Mouse (Mus musculus) liver, embryonic 12.5 days (tissue): ENCODE data around the gene Aox2. TPM values are rescaled to one million over a fixed set of nuclear protein-coding genes. Genes with fewer than 3 reads are reported as not detected.

Source experiments
- ATAC-seq: fragments of 200-750 bp; cut with Nextera tagmentation; 2 replicates; pipeline ENCODE4 v1.8.0; 2017; ENCODE audit warnings: moderate number of reproducible peaks, mild to moderate bottlenecking, moderate library complexity
- H3K27ac ChIP-seq: fragments of 300-500 bp; sonication (generic); 2 replicates; pipeline ENCODE4 v1.5.1; 2016; ENCODE audit warnings: mild to moderate bottlenecking
- H3K27me3 ChIP-seq: fragments of 300-500 bp; sonication (generic); replicated peaks from 2 replicates; pipeline ENCODE4 v1.6.1; 2016; ENCODE audit warnings: mild to moderate bottlenecking, moderate library complexity
- H3K36me3 ChIP-seq: fragments of 300-500 bp; sonication (generic); 2 replicates; pipeline ENCODE4 v1.6.1; 2016; ENCODE audit warnings: mild to moderate bottlenecking, moderate library complexity
- H3K4me1 ChIP-seq: fragments of 300-500 bp; sonication (generic); 2 replicates; pipeline ENCODE4 v1.6.1; 2016
- H3K4me2 ChIP-seq: fragments of 300-500 bp; sonication (generic); 2 replicates; pipeline ENCODE4 v1.6.1; 2016; ENCODE audit warnings: mild to moderate bottlenecking, moderate library complexity
- H3K4me3 ChIP-seq: fragments of 300-500 bp; sonication (generic); 2 replicates; pipeline ENCODE4 v1.5.1; 2016; ENCODE audit warnings: mild to moderate bottlenecking, moderate library complexity
- H3K9ac ChIP-seq: fragments of 300-500 bp; sonication (generic); 2 replicates; pipeline ENCODE4 v1.6.1; 2016; ENCODE audit warnings: mild to moderate bottlenecking, moderate library complexity
- H3K9me3 ChIP-seq: fragments of 300-500 bp; sonication (generic); replicated peaks from 2 replicates; pipeline ENCODE4 v1.6.1; 2016; ENCODE audit warnings: mild to moderate bottlenecking, moderate library complexity
- WGBS: fragments of 180-500 bp; shearing (Covaris S2); methylation state at CpG from one replicate; pipeline ENCODE4 v1.1.7; 2016; ENCODE audit not compliant: insufficient replicate concordance; 5-methylcytosine and 5-hydroxymethylcytosine counted together
- polyA plus RNA-seq: library from polyadenylated mRNA; unstranded; fragments of >200 nt; fragmentation: Nextera tagmentation; extraction: Ambion mirVana; gene quantifications from 2 replicates; pipeline ENCODE4 v1.2.1, GENCODE M21; 2016

Aox2 gene
- polyA plus RNA-seq: not detected in 2 replicates

DNA sequence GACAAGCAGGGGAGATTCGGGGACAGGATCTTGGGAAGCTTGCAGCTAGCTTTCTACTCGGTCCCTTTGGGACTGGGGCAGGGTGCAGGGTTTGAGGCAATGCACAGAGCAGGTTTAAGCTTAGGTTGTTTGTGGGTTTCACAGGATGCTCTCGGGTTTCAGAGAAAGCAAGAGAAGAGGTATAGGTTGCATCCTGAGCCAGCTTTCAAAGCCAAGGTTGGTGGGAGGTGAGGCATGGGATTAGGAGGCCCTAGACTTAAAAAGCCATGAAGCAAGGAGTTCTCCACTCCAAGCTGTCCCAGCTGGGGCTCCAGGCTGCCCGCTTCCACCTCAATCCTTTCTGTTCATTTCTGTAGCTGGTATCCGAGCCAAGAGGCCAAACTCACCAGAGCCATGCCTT lies at the start of gene Aox2:
TSS of gene Aox2 (plus strand) at position 301 of the 400 bp plus-strand sequence.
- H3K27ac ChIP-seq: no peak within 1 kb of the TSS
- no peaks in the 10 kb centered on the region for H3K9me3 ChIP-seq
- 51% methylated on average over 5 of the region's 5 CpGs for WGBS
- H3K27me3 ChIP-seq: no peaks in the 10 kb centered on the region; the same call in 1 of the 2 replicates
- no peaks in the 10 kb centered on the region for H3K36me3 ChIP-seq
- no peaks in the 10 kb centered on the region for H3K4me1 ChIP-seq
- ATAC-seq: no peak
- no peak within 1 kb of the TSS for H3K4me3 ChIP-seq
- no peak within 1 kb of the TSS for H3K9ac ChIP-seq
- H3K4me2 ChIP-seq: no peak within 1 kb of the TSS

DNA sequence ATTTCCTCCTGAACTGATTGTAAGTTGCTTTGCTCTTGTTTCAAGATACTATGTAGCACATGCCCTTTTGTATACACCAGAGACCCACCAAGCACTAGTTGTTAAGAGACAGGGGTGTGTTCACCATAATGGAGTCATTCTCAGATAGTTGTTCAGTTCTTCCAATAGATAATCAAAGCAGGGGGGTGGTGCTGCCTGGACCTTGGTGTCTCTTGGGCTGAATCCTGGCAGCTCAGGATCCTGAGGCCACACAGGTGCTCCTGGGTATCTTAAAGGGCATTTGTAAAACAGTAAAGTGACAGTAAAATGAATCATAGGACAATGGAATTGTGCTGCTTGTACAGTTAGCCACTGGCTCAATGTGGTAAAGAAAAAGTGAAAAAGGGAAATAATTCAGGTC lies 49.2 kb upstream of the Aox2 start:
- Histone ChIP-seq H3K9me3 (no peaks in the 10 kb centered on the region), H3K27me3 (no peaks in the 10 kb centered on the region), H3K4me2 (no peak overlapping the region), H3K9ac (no peak overlapping the region), H3K27ac (no peak overlapping the region), H3K4me3 (no peak overlapping the region), H3K4me1 (peaks cover 6% of the 10 kb centered on the region; the same call in 1 of the 2 replicates), H3K36me3 (no peaks in the 10 kb centered on the region)
- ATAC-seq: no peak

DNA sequence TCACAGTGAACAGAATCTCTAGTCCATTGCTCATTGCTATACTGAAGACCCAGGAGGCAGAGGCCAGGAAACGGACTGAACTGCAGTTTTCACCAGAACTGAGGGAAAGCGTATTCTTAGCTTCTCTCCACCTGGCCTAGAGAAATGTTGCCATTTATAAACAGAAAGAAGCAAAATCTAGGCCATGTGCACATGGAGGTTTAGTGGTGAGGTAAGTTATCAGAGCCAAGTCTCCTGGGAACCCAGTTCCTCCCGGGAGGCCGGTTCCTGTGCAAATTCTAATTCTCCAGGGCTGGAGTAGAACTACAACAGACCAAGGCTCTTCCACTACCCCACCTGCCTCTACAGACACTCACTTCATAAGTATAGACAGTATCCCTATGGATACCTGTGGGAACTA lies 48.4 kb upstream of the Aox2 start:
- Histone ChIP-seq H3K9me3 (no peaks in the 10 kb centered on the region), H3K9ac (no peak overlapping the region), H3K4me2 (no peak overlapping the region), H3K4me3 (no peak overlapping the region), H3K4me1 (peaks cover 6% of the 10 kb centered on the region; the same call in 1 of the 2 replicates), H3K27ac (no peak overlapping the region), H3K36me3 (no peaks in the 10 kb centered on the region), H3K27me3 (no peaks in the 10 kb centered on the region)
- no peak for ATAC-seq
- 73% methylated on average over 4 of the region's 4 CpGs for WGBS

DNA sequence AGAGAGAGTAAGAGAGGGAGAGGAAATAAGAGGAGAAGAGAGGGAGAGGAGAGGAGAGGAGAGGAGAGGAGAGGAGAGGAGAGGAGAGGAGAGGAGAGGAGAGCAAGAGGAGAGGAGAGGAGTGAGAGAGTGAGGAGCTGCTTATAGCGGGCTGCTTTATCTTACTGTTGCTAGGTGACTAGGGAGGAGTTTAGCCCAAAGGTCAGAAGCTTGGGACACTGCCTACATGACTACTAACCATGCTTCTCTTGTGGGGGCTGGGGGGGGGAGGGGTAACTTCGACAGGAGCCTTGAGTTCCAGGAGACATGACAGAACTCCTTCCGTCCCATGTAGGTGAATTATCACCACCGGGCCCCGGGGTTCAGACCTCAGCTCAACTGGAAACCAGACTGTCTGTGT lies 47.6 kb upstream of the Aox2 start:
- peaks cover 6% of the 10 kb centered on the region; the same call in 1 of the 2 replicates for H3K4me1 ChIP-seq
- no peaks in the 10 kb centered on the region for H3K27me3 ChIP-seq
- no peak overlapping the region for H3K4me3 ChIP-seq
- no peak overlapping the region for H3K27ac ChIP-seq
- 0 out of 2 replicates have a peak overlapping the region, but pooled peaks have one; percentile 0 for H3K4me2 ChIP-seq
- H3K9me3 ChIP-seq: no peaks in the 10 kb centered on the region
- no peaks in the 10 kb centered on the region for H3K36me3 ChIP-seq
- no peak overlapping the region for H3K9ac ChIP-seq
- ATAC-seq: peak; percentile 27; the same call in 1 of the 2 replicates
- WGBS: 47% methylated on average over 5 of the region's 5 CpGs

DNA sequence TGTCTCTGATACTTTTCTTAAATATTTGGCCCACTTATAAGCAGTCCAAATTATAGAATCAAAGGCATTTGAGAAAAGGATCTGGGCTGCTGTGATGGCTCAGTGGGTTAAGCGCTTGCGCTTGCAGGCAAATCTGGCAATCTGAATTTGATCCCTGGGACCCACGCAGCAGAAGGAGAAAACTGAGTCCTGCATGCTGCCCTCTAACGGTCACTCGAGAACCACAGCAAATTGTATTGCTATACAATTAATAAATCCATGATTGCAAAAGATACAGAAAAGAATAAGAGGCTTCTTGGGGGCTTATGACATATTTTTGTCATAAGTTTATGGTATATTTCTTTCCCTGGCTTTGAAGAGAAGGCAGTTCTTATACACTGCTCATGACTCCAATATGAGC lies 42.7 kb upstream of the Aox2 start:
- Histone ChIP-seq H3K4me3 (no peak overlapping the region), H3K27ac (no peak overlapping the region), H3K36me3 (no peaks in the 10 kb centered on the region), H3K4me1 (no peaks in the 10 kb centered on the region), H3K9me3 (no peaks in the 10 kb centered on the region), H3K4me2 (no peak overlapping the region), H3K9ac (no peak overlapping the region), H3K27me3 (no peaks in the 10 kb centered on the region)
- ATAC-seq: no peak
- WGBS: 35% methylated on average over 5 of the region's 5 CpGs

DNA sequence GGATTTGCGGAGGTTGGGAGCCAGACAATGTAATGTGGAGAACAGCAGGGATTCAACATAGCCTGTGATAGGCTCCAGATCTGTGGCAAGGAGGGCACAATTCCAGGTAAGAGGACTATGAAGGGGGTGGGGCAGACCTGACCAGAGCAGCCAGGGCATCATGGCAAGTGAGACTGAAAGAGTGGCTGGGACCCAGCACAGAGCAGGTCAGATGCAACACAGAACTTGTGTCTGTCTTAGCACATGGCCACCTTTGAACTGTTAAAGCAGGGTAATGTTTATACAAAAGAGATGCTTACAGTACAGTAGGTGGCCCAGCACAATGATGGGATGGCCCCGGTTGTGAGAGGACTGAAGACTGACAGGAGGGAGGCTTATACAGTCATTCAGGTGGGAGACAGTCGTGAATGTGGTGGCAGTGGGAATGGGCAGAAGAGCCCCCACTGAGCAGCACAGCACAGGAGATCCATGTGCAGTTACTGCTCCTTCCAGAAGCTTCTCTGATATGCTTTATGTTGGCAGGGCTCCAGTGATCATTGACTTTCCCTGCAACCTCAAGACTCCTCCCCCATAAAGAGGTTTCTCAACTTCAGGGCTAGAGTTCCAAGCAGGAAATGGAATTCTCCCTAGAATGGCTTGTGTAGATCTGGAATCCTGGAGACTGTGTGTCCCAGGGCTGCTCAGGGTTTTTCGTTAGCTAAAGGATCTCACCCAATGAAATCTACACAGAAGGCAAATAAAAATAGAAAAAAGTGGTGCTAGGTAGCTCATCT lies 40.4 kb upstream of the Aox2 start:
- Histone ChIP-seq H3K9ac (no peak overlapping the region), H3K27ac (no peak overlapping the region), H3K9me3 (no peaks in the 10 kb centered on the region), H3K36me3 (no peaks in the 10 kb centered on the region), H3K4me3 (no peak overlapping the region), H3K4me1 (no peaks in the 10 kb centered on the region), H3K4me2 (no peak overlapping the region), H3K27me3 (no peaks in the 10 kb centered on the region)
- ATAC-seq: no peak
- WGBS: 61% methylated on average over 4 of the region's 4 CpGs

DNA sequence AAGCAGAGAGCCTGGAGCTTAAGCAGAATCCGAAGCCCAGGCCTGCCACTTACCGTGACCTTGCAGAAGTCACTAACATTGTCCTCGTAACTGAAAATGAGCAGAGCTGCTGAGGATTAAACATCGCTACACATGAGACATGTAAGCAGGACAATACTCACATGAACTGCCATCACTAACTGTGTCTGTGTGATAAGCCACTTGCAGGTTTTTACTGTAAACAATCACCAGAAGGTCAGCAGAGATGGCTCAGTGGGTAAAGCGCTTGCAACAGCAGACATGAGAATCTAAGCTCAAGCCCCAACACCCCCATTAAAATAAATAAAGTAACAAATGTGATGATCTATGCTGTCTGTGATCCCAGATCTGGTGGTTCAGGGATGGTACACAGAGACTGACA lies 39.7 kb upstream of the Aox2 start:
- no peak overlapping the region for H3K9ac ChIP-seq
- ATAC-seq: no peak
- H3K4me1 ChIP-seq: no peaks in the 10 kb centered on the region
- no peaks in the 10 kb centered on the region for H3K9me3 ChIP-seq
- no peaks in the 10 kb centered on the region for H3K27me3 ChIP-seq
- H3K27ac ChIP-seq: no peak overlapping the region
- no peaks in the 10 kb centered on the region for H3K36me3 ChIP-seq
- H3K4me2 ChIP-seq: no peak overlapping the region
- WGBS: 69% methylated on average over 5 of the region's 5 CpGs
- H3K4me3 ChIP-seq: no peak overlapping the region

DNA sequence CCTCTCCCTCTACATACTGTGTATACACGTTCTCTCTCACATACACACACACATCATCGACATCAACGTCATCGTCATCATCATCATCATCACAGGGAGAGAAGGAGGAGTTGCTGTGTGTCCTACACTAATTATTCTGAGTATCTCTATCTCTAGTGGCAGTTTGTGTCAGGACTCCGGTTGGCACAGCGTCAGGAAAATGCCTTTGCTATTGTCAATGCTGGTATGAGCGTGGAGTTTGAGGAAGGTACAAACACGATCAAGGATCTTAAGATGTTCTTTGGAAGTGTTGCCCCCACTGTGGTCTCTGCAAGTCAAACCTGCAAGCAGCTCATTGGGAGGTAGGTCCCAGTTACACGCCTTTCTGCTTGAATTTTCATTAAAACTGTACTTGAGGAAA lies 39.2 kb upstream of the Aox2 start:
- Histone ChIP-seq H3K4me1 (no peaks in the 10 kb centered on the region), H3K4me3 (no peak overlapping the region), H3K9me3 (no peaks in the 10 kb centered on the region), H3K9ac (no peak overlapping the region), H3K27me3 (no peaks in the 10 kb centered on the region), H3K27ac (no peak overlapping the region), H3K36me3 (no peaks in the 10 kb centered on the region), H3K4me2 (no peak overlapping the region)
- 74% methylated on average over 9 of the region's 9 CpGs for WGBS
- no peak for ATAC-seq

DNA sequence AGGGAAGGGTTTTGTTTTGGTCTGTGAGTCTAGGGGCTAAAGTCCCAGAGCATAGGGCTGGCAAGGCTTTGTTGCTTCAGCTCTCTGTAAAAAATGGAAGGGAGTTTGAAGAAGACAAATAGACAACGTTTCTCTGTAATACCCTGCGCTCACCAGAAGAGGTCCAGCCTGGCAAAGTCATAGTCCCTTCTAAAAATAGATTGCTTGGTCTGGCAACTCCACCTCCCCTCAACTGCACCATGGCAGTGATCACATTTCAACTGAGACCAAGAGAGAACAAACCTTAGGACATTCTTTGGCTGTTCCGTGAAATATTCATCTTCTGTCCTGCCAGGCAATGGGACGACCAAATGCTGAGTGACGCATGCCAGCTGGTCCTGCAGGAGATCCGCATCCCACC lies 37.8 kb upstream of the Aox2 start:
- Histone ChIP-seq H3K4me2 (no peak overlapping the region), H3K36me3 (no peaks in the 10 kb centered on the region), H3K4me3 (no peak overlapping the region), H3K4me1 (no peaks in the 10 kb centered on the region), H3K9me3 (no peaks in the 10 kb centered on the region), H3K27me3 (no peaks in the 10 kb centered on the region), H3K9ac (no peak overlapping the region), H3K27ac (no peak overlapping the region)
- ATAC-seq: no peak
- WGBS: 54% methylated on average over 6 of the region's 6 CpGs

DNA sequence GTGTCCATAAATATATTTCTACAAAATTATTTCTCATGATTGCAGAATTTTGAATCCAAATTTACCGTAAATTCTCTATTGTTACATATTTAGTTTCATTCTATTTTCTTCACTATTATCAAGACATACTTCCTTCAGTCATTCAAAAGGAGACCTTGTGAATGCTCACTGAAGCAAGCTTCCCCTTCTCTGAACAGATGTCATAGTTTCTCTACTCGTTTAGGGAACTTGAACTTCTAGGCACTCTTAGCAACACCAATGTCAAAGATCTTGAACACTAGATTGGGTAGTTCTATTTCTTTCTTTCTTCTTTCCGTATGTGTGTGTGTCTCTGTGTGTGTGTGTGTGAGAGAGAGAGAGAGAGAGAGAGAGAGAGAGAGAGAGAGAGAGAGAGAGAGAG lies 33.6 kb upstream of the Aox2 start:
- 38% methylated on average over 3 of the region's 3 CpGs for WGBS
- no peaks in the 10 kb centered on the region for H3K9me3 ChIP-seq
- H3K4me3 ChIP-seq: no peak overlapping the region
- no peak for ATAC-seq
- no peaks in the 10 kb centered on the region for H3K4me1 ChIP-seq
- no peak overlapping the region for H3K27ac ChIP-seq
- H3K4me2 ChIP-seq: no peak overlapping the region
- no peaks in the 10 kb centered on the region for H3K27me3 ChIP-seq
- H3K9ac ChIP-seq: no peak overlapping the region
- H3K36me3 ChIP-seq: no peaks in the 10 kb centered on the region

DNA sequence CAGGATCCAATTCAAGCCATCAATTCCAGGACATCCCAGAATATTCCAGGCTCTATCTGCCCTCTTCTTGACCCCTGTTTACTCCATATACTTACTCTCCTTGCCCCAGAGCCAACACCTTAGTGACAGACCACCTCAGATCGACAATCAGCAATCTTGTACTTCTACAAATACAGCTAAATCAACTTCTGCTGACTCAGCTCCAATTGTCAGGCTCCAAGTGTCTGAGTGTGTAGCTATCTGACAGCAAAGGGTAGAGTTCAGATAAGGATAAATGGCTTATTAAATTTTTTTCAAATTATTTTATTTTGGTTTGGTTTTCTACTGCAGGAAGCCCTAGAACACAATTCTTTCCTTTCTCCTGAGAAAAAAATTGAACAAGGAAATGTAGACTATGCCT lies 29.6 kb upstream of the Aox2 start:
- no peak for ATAC-seq
- H3K27ac ChIP-seq: no peak overlapping the region
- H3K27me3 ChIP-seq: no peaks in the 10 kb centered on the region
- no peaks in the 10 kb centered on the region for H3K4me1 ChIP-seq
- H3K9ac ChIP-seq: no peak overlapping the region
- no peaks in the 10 kb centered on the region for H3K36me3 ChIP-seq
- H3K4me3 ChIP-seq: no peak overlapping the region
- H3K9me3 ChIP-seq: no peaks in the 10 kb centered on the region
- H3K4me2 ChIP-seq: no peak overlapping the region
- WGBS: 45% methylated on average over 1 of the region's 1 CpGs

DNA sequence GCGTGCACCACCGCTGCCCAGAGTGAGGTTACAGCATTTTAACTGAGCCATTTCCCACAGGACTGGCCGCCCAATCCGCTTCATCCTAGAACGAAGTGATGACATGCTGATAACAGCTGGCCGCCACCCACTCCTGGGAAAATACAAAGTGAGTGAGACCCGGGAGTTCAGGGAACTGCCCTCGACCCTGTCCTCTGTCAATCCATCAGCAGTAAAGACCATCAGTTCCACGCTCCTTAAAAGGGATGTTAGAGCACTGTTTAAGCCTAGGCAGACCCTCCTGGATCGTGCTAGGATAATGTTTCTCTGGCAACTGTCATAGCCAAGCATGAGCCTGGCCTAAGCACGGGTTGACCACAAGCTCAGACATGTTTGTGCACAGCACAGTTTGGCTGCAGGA lies 24.7 kb upstream of the Aox2 start:
- 57% methylated on average over 11 of the region's 11 CpGs for WGBS
- ATAC-seq: no peak
- no peak overlapping the region for H3K27ac ChIP-seq
- no peaks in the 10 kb centered on the region for H3K4me1 ChIP-seq
- H3K4me3 ChIP-seq: no peak overlapping the region
- H3K4me2 ChIP-seq: no peak overlapping the region
- no peak overlapping the region for H3K9ac ChIP-seq
- H3K9me3 ChIP-seq: no peaks in the 10 kb centered on the region
- H3K27me3 ChIP-seq: no peaks in the 10 kb centered on the region
- H3K36me3 ChIP-seq: no peaks in the 10 kb centered on the region
